Mouse (Mus musculus) heart, postnatal 0 days (tissue): ENCODE results near the gene Plscr1.

Source experiments
- CTCF ChIP-seq: IDR thresholded peaks from 2 replicates; pipeline ENCODE4 v1.5.1; 2016; ENCODE audit warnings: antibody characterized with exemption, control low read depth, low read depth
- EP300 ChIP-seq: IDR thresholded peaks from 2 replicates; pipeline ENCODE4 v1.6.1; 2016; ENCODE audit warnings: antibody characterized with exemption, low read depth

DNA sequence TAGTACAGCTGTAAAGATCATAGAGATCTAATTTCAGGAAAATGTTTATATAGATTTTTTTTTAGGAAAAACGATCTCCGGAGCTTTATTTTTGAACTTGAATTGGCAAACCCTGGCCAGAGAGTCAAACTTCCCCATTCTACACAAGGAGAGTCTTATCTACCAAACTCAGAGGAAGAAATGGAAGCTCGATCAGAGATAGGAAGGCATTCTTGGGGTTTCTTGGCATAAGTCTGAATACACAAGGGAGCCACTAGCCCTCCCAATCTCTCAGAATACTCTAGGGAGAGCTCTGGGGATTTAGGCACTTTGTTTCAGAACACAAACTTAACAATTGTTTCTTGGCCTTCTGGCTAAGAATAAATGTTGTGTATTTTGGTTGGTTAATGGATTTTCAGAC lies 29.4 kb upstream of the Plscr1 start:
- TF ChIP-seq CTCF (no peak), EP300 (no peak)
